Mouse (Mus musculus): Measurements from ENCODE around the gene Atp6v0b. TPM values are rescaled to one million over a fixed set of nuclear protein-coding genes. Genes with fewer than 3 reads are reported as not detected.

Gene Atp6v0b
- total RNA-seq, 4 experiments from 2014 or later, result 386 to 441 (median 416) TPM

GRCm38 (mm10) chr4:117872471-117872886 lies 14.7 kb downstream of the Atp6v0b start, which contains the start of gene Ccdc24:
Ccdc24 (minus strand) TSS chr4:117872557.
- no peak for DNase-seq (ENCODE audit: low spot score in 2 of 2)

- no peak for DNase-seq (ENCODE audit: low spot score in 2 of 2)
Observed at GRCm38 (mm10) chr4:117871787-117872186, 15.3 kb downstream of the Atp6v0b start.

- DNase-seq (ENCODE audit: low spot score in 2 of 2), result no peak
Observed at GRCm38 (mm10) chr4:117870437-117870836, 16.7 kb downstream of the Atp6v0b start.

GRCm38 (mm10) chr4:117869317-117869716 lies 17.8 kb downstream of the Atp6v0b start:
- DNase-seq (ENCODE audit: low spot score in 2 of 2), result no peak

- peak in 1 of 2 experiments; percentile 52 for DNase-seq (ENCODE audit: low spot score in 2 of 2)
Observed at GRCm38 (mm10) chr4:117867823-117868222, 19.3 kb downstream of the Atp6v0b start.

GRCm38 (mm10) chr4:117867000-117867399 lies 20.1 kb downstream of the Atp6v0b start:
- no peak for DNase-seq (ENCODE audit: low spot score in 2 of 2)

- DNase-seq (ENCODE audit: low spot score in 2 of 2), result no peak
Observed at GRCm38 (mm10) chr4:117866083-117866482, 21.1 kb downstream of the Atp6v0b start.

GRCm38 (mm10) chr4:117862823-117863222 lies 24.3 kb downstream of the Atp6v0b start:
- peak in 1 of 2 experiments; percentile 78 for DNase-seq (ENCODE audit: low spot score in 2 of 2)

- no peak for DNase-seq (ENCODE audit: low spot score in 2 of 2)
Observed at GRCm38 (mm10) chr4:117860570-117860969, 26.6 kb downstream of the Atp6v0b start.

GRCm38 (mm10) chr4:117858794-117859193 lies 28.3 kb downstream of the Atp6v0b start:
- no peak for DNase-seq (ENCODE audit: low spot score in 2 of 2)

GRCm38 (mm10) chr4:117855146-117855545 lies 32.0 kb downstream of the Atp6v0b start:
- DNase-seq (ENCODE audit: low spot score in 2 of 2), result no peak

GRCm38 (mm10) chr4:117852152-117852868 lies 34.8 kb downstream of the Atp6v0b start:
- DNase-seq (ENCODE audit: low spot score in 2 of 2), result no peak

- no peak for DNase-seq (ENCODE audit: low spot score in 2 of 2)
Observed at GRCm38 (mm10) chr4:117850871-117851270, 36.3 kb downstream of the Atp6v0b start.

GRCm38 (mm10) chr4:117850176-117850575 lies 37.0 kb downstream of the Atp6v0b start:
- no peak for DNase-seq (ENCODE audit: low spot score in 2 of 2)

- no peak for DNase-seq (ENCODE audit: low spot score in 2 of 2)
Observed at GRCm38 (mm10) chr4:117849506-117849905, 37.6 kb downstream of the Atp6v0b start.

GRCm38 (mm10) chr4:117849063-117849462 lies 38.1 kb downstream of the Atp6v0b start:
- DNase-seq (ENCODE audit: low spot score in 2 of 2), result no peak

- peak in 1 of 2 experiments; percentile 58 for DNase-seq (ENCODE audit: low spot score in 2 of 2)
Observed at GRCm38 (mm10) chr4:117847011-117847410, 40.1 kb downstream of the Atp6v0b start.

- no peak for DNase-seq (ENCODE audit: low spot score in 2 of 2)
Observed at GRCm38 (mm10) chr4:117846261-117846660, 40.9 kb downstream of the Atp6v0b start.

- no peak for DNase-seq (ENCODE audit: low spot score in 2 of 2)
Observed at GRCm38 (mm10) chr4:117845316-117845715, 41.8 kb downstream of the Atp6v0b start.

- no peak for DNase-seq (ENCODE audit: low spot score in 2 of 2)
Observed at GRCm38 (mm10) chr4:117844467-117844866, 42.7 kb downstream of the Atp6v0b start.

GRCm38 (mm10) chr4:117843101-117843500 lies 44.0 kb downstream of the Atp6v0b start:
- no peak for DNase-seq (ENCODE audit: low spot score in 2 of 2)

GRCm38 (mm10) chr4:117841566-117841965 lies 45.6 kb downstream of the Atp6v0b start:
- DNase-seq (ENCODE audit: low spot score in 2 of 2), result no peak

- no peak for DNase-seq (ENCODE audit: low spot score in 2 of 2)
Observed at GRCm38 (mm10) chr4:117840821-117841220, 46.3 kb downstream of the Atp6v0b start.
